Comparison of ENCODE assay signal across 7 mouse cellular contexts in genomic region chr1:63729796-63730195, GRCm38 (mm10). TPM values are rescaled to one million over a fixed set of nuclear protein-coding genes. Genes with fewer than 3 reads are reported as not detected.
DNase-seq lines count a peak whose midpoint lies in the region; ATAC-seq and TF ChIP-seq lines count a peak whose summit lies in the region.

No protein-coding gene starts in this region.

- no peaks in the 10 kb centered on the region for H3K36me3 ChIP-seq in embryonic facial prominence, embryonic 12.5 days
- no peaks in the 10 kb centered on the region for H3K36me3 ChIP-seq in hindbrain, embryonic 16.5 days (ENCODE audit: control insufficient read depth, insufficient read depth, low read length)
- no peaks in the 10 kb centered on the region for H3K36me3 ChIP-seq in midbrain, postnatal 0 days (ENCODE audit: insufficient read depth, low read length)

- intact Hi-C loops in left cerebral cortex, postnatal 4 days (cut with DNase I), result no loop called here

- peak overlapping the region; percentile 58 for H3K4me2 ChIP-seq in embryonic facial prominence, embryonic 12.5 days (replicated peaks)
- H3K4me2 ChIP-seq in hindbrain, embryonic 16.5 days (ENCODE audit: low read length), result peak overlapping the region; percentile 86
- peak overlapping the region; percentile 47 for H3K4me2 ChIP-seq in midbrain, postnatal 0 days (ENCODE audit: low read depth, low read length, poor library complexity, severe bottlenecking)

- peak; percentile 2 for DNase-seq in left cerebral cortex, postnatal 4 days
- no peak for DNase-seq in left cerebral cortex, adult 11 months (ENCODE audit: low spot score)
- no peak for DNase-seq in midbrain, postnatal 0 days (ENCODE audit: low spot score)
- DNase-seq in spleen, postnatal 36 days (ENCODE audit: low spot score in 2 of 2), result no peak

- H3K9me3 ChIP-seq in embryonic facial prominence, embryonic 12.5 days, result no peaks in the 10 kb centered on the region
- no peaks in the 10 kb centered on the region for H3K9me3 ChIP-seq in hindbrain, embryonic 16.5 days (ENCODE audit: control insufficient read depth, low read length)
- H3K9me3 ChIP-seq in midbrain, postnatal 0 days (ENCODE audit: low read length), result no peaks in the 10 kb centered on the region

- peak overlapping the region; percentile 69 for H3K4me3 ChIP-seq in embryonic facial prominence, embryonic 12.5 days
- peak overlapping the region; percentile 56 for H3K4me3 ChIP-seq in hindbrain, embryonic 16.5 days (ENCODE audit: low read length)
- peak overlapping the region; percentile 65 for H3K4me3 ChIP-seq in midbrain, postnatal 0 days (ENCODE audit: low read depth, low read length)

- peaks cover 16% of the 10 kb centered on the region for H3K4me1 ChIP-seq in embryonic facial prominence, embryonic 12.5 days
- peaks cover 23% of the 10 kb centered on the region for H3K4me1 ChIP-seq in hindbrain, embryonic 16.5 days (ENCODE audit: control insufficient read depth, insufficient read depth, low read depth, low read length)
- peaks cover 18% of the 10 kb centered on the region; the same call in 1 of the 2 replicates for H3K4me1 ChIP-seq in midbrain, postnatal 0 days (ENCODE audit: insufficient read depth, low read length)

- no peak for TF ChIP-seq CTCF in midbrain, postnatal 0 days (IDR thresholded peaks at IDR 0.05)

- no peak overlapping the region for H3K9ac ChIP-seq in embryonic facial prominence, embryonic 12.5 days
- peak overlapping the region; percentile 59 for H3K9ac ChIP-seq in hindbrain, embryonic 16.5 days (ENCODE audit: low read depth, low read length)
- no peak overlapping the region for H3K9ac ChIP-seq in midbrain, postnatal 0 days (replicated peaks; ENCODE audit: low read length, poor library complexity, severe bottlenecking)

- H3K27me3 ChIP-seq in embryonic facial prominence, embryonic 12.5 days, result 0 out of 2 replicates have a peak, but pooled peaks cover 4% of the 10 kb centered on the region
- H3K27me3 ChIP-seq in hindbrain, embryonic 16.5 days (replicated peaks; ENCODE audit: control insufficient read depth, insufficient read depth, low read length), result no peaks in the 10 kb centered on the region
- H3K27me3 ChIP-seq in midbrain, postnatal 0 days (ENCODE audit: insufficient read depth, low read length), result no peaks in the 10 kb centered on the region

- no peak for ATAC-seq in embryonic facial prominence, embryonic 12.5 days (ENCODE audit: insufficient number of reproducible peaks, insufficient read depth, low FRiP score, low TSS enrichment)
- no peak; the same call in 1 of the 2 replicates for ATAC-seq in hindbrain, embryonic 16.5 days
- ATAC-seq in midbrain, postnatal 0 days (ENCODE audit: low FRiP score), result no peak
- no peak for ATAC-seq in monocyte, adult 5-6 weeks (replicated peaks; ENCODE audit: insufficient number of reproducible peaks, low FRiP score, low TSS enrichment, poor library complexity, severe bottlenecking)

- 42% methylated on average over 8 of the region's 8 CpGs for WGBS in embryonic facial prominence, embryonic 12.5 days
- WGBS in hindbrain, embryonic 16.5 days, result 41% methylated on average over 8 of the region's 8 CpGs
- WGBS in midbrain, postnatal 0 days, result 41% methylated on average over 8 of the region's 8 CpGs

- H3K27ac ChIP-seq in embryonic facial prominence, embryonic 12.5 days, result no peak overlapping the region
- peak overlapping the region; percentile 44; the same call in 1 of the 2 replicates for H3K27ac ChIP-seq in hindbrain, embryonic 16.5 days (ENCODE audit: low read depth, low read length)
- no peak overlapping the region; the same call in 1 of the 2 replicates for H3K27ac ChIP-seq in midbrain, postnatal 0 days (ENCODE audit: low read depth, low read length)

RNA-seq across cellular contexts. Expression of gene Mdh1b, which starts 0.3 kb away (rescaled TPM):
- total RNA-seq in left cerebral cortex, postnatal 4 days (2021), result under 1 TPM in 1 of 2 experiments, not detected in 1; 0.34 TPM
- polyA plus RNA-seq in embryonic facial prominence, embryonic 12.5 days (2016; fragmentation: Nextera tagmentation; extraction: Ambion mirVana), result not detected in 2 replicates
- polyA plus RNA-seq in hindbrain, embryonic 16.5 days (2015; fragmentation: Nextera tagmentation; extraction: Ambion mirVana), result 0.59 and 0.75 TPM in 2 replicates
- 1.5 TPM in 1 of 2 replicates, not detected in the other for total RNA-seq in midbrain, postnatal 0 days (2014; rRNA removed)
- polyA plus RNA-seq in midbrain, postnatal 0 days (2015; fragmentation: Nextera tagmentation; extraction: Ambion mirVana), result 0.75 and 0.80 TPM in 2 replicates
- total RNA-seq in monocyte, adult 5-6 weeks (2017), result not detected in 3 replicates

RNA-seq across cellular contexts. Expression of gene Fastkd2, which starts 0.6 kb away (rescaled TPM):
- 10 to 100 TPM; 15.9 to 23.1 TPM for total RNA-seq in left cerebral cortex, postnatal 4 days (2021)
- 59.4 and 64.8 TPM in 2 replicates for polyA plus RNA-seq in embryonic facial prominence, embryonic 12.5 days (2016; fragmentation: Nextera tagmentation; extraction: Ambion mirVana)
- polyA plus RNA-seq in hindbrain, embryonic 16.5 days (2015; fragmentation: Nextera tagmentation; extraction: Ambion mirVana), result 35.3 and 35.8 TPM in 2 replicates
- total RNA-seq in midbrain, postnatal 0 days (2014; rRNA removed), result 12.7 and 16.3 TPM in 2 replicates
- 23.9 and 24.2 TPM in 2 replicates for polyA plus RNA-seq in midbrain, postnatal 0 days (2015; fragmentation: Nextera tagmentation; extraction: Ambion mirVana)
- total RNA-seq in monocyte, adult 5-6 weeks (2017), result 12.6 to 16.5 TPM (median 16.2 TPM) in 3 replicates

RNA-seq across cellular contexts. Expression of gene 4933402D24Rik, which starts 39.3 kb away (rescaled TPM):
- total RNA-seq in left cerebral cortex, postnatal 4 days (2021), result under 1 TPM; 0.22 to 0.40 TPM
- polyA plus RNA-seq in embryonic facial prominence, embryonic 12.5 days (2016; fragmentation: Nextera tagmentation; extraction: Ambion mirVana), result 0.12 and 0.13 TPM in 2 replicates
- polyA plus RNA-seq in hindbrain, embryonic 16.5 days (2015; fragmentation: Nextera tagmentation; extraction: Ambion mirVana), result 0.11 and 0.43 TPM in 2 replicates
- total RNA-seq in midbrain, postnatal 0 days (2014; rRNA removed), result not detected in 2 replicates
- 0.31 and 0.42 TPM in 2 replicates for polyA plus RNA-seq in midbrain, postnatal 0 days (2015; fragmentation: Nextera tagmentation; extraction: Ambion mirVana)
- not detected in 3 replicates for total RNA-seq in monocyte, adult 5-6 weeks (2017)

RNA-seq across cellular contexts. Expression of gene Dytn, which starts 43.1 kb away (rescaled TPM):
- total RNA-seq in left cerebral cortex, postnatal 4 days (2021), result not detected
- 0.19 TPM in 1 of 2 replicates, not detected in the other for polyA plus RNA-seq in embryonic facial prominence, embryonic 12.5 days (2016; fragmentation: Nextera tagmentation; extraction: Ambion mirVana)
- 0.09 and 0.20 TPM in 2 replicates for polyA plus RNA-seq in hindbrain, embryonic 16.5 days (2015; fragmentation: Nextera tagmentation; extraction: Ambion mirVana)
- total RNA-seq in midbrain, postnatal 0 days (2014; rRNA removed), result 0.19 TPM in 1 of 2 replicates, not detected in the other
- not detected in 2 replicates for polyA plus RNA-seq in midbrain, postnatal 0 days (2015; fragmentation: Nextera tagmentation; extraction: Ambion mirVana)
- not detected in 3 replicates for total RNA-seq in monocyte, adult 5-6 weeks (2017)
